Mouse (Mus musculus): ENCODE results near the gene Prdm11. TPM values are rescaled to one million over a fixed set of nuclear protein-coding genes. Genes with fewer than 3 reads are reported as not detected.

The Prdm11 gene
- total and polyA plus RNA-seq, 2 experiments: 0.46 to 0.73 TPM

GRCm38 (mm10) chr2:92949518-92949917 is 96.4 kb downstream of the Prdm11 start:
- no peaks in the 10 kb centered on the region for H3K4me1 ChIP-seq (ENCODE audit: control insufficient read depth, insufficient read depth, low read length)
- no peak overlapping the region for H3K27ac ChIP-seq (replicated peaks; ENCODE audit: insufficient read depth, low read depth, low read length)
- H3K79me2 ChIP-seq (ENCODE audit: control insufficient read depth, insufficient read depth, low read length): no peaks in the 10 kb centered on the region
- no peak for DNase-seq (ENCODE audit: extremely low read depth, low read depth, low spot score)
- H3K4me3 ChIP-seq (ENCODE audit: insufficient read depth, low read depth, low read length): no peak overlapping the region
- 15% methylated on average over 1 of the region's 1 CpGs for WGBS
- no peaks in the 10 kb centered on the region for H3K27me3 ChIP-seq (ENCODE audit: control insufficient read depth, insufficient read depth, low read length)
- no peak for TF ChIP-seq CTCF (IDR thresholded peaks at IDR 0.05; ENCODE audit: low read depth, low read length)
- no peak for TF ChIP-seq POLR2A (IDR thresholded peaks at IDR 0.05; ENCODE audit: extremely low read depth, insufficient read depth, low read length)
- no peaks in the 10 kb centered on the region for H3K36me3 ChIP-seq (ENCODE audit: control insufficient read depth, insufficient read depth, low read length)
- no peak overlapping the region for H3K9ac ChIP-seq (ENCODE audit: low read depth, low read length)

- TF ChIP-seq CTCF (IDR thresholded peaks at IDR 0.05; ENCODE audit: low read depth, low read length): no peak
- TF ChIP-seq POLR2A (IDR thresholded peaks at IDR 0.05; ENCODE audit: extremely low read depth, insufficient read depth, low read length): no peak
- Histone ChIP-seq H3K27me3 (ENCODE audit: control insufficient read depth, insufficient read depth, low read length) (no peaks in the 10 kb centered on the region), H3K79me2 (ENCODE audit: control insufficient read depth, insufficient read depth, low read length) (no peaks in the 10 kb centered on the region), H3K27ac (replicated peaks; ENCODE audit: insufficient read depth, low read depth, low read length) (no peak overlapping the region), H3K36me3 (ENCODE audit: control insufficient read depth, insufficient read depth, low read length) (no peaks in the 10 kb centered on the region), H3K4me3 (ENCODE audit: insufficient read depth, low read depth, low read length) (no peak overlapping the region), H3K9ac (ENCODE audit: low read depth, low read length) (no peak overlapping the region), H3K4me1 (ENCODE audit: control insufficient read depth, insufficient read depth, low read length) (no peaks in the 10 kb centered on the region)
- no peak for DNase-seq (ENCODE audit: extremely low read depth, low read depth, low spot score)
- WGBS: 66% methylated on average over 7 of the region's 7 CpGs
Measured at GRCm38 (mm10) chr2:92948699-92949300, 97.2 kb downstream of the Prdm11 start.

- no peaks in the 10 kb centered on the region for H3K79me2 ChIP-seq (ENCODE audit: control insufficient read depth, insufficient read depth, low read length)
- no peaks in the 10 kb centered on the region for H3K27me3 ChIP-seq (ENCODE audit: control insufficient read depth, insufficient read depth, low read length)
- H3K36me3 ChIP-seq (ENCODE audit: control insufficient read depth, insufficient read depth, low read length): no peaks in the 10 kb centered on the region
- DNase-seq (ENCODE audit: extremely low read depth, low read depth, low spot score): no peak
- H3K4me3 ChIP-seq (ENCODE audit: insufficient read depth, low read depth, low read length): no peak overlapping the region
- no peak overlapping the region for H3K27ac ChIP-seq (replicated peaks; ENCODE audit: insufficient read depth, low read depth, low read length)
- no peaks in the 10 kb centered on the region for H3K4me1 ChIP-seq (ENCODE audit: control insufficient read depth, insufficient read depth, low read length)
- no peak overlapping the region for H3K9ac ChIP-seq (ENCODE audit: low read depth, low read length)
- 29% methylated on average over 12 of the region's 12 CpGs for WGBS
- TF ChIP-seq CTCF (IDR thresholded peaks at IDR 0.05; ENCODE audit: low read depth, low read length) (no peak), POLR2A (IDR thresholded peaks at IDR 0.05; ENCODE audit: extremely low read depth, insufficient read depth, low read length) (no peak)
Measured at GRCm38 (mm10) chr2:92947981-92948698, 97.8 kb downstream of the Prdm11 start.

GRCm38 (mm10) chr2:92945824-92946598 is 100.0 kb downstream of the Prdm11 start:
- no peak for DNase-seq (ENCODE audit: extremely low read depth, low read depth, low spot score)
- TF ChIP-seq POLR2A (IDR thresholded peaks at IDR 0.05; ENCODE audit: extremely low read depth, insufficient read depth, low read length) (no peak), CTCF (IDR thresholded peaks at IDR 0.05; ENCODE audit: low read depth, low read length) (no peak)
- Histone ChIP-seq H3K9ac (ENCODE audit: low read depth, low read length) (no peak overlapping the region), H3K36me3 (ENCODE audit: control insufficient read depth, insufficient read depth, low read length) (no peaks in the 10 kb centered on the region), H3K4me3 (ENCODE audit: insufficient read depth, low read depth, low read length) (no peak overlapping the region), H3K27me3 (ENCODE audit: control insufficient read depth, insufficient read depth, low read length) (no peaks in the 10 kb centered on the region), H3K4me1 (ENCODE audit: control insufficient read depth, insufficient read depth, low read length) (no peaks in the 10 kb centered on the region), H3K27ac (replicated peaks; ENCODE audit: insufficient read depth, low read depth, low read length) (no peak overlapping the region), H3K79me2 (ENCODE audit: control insufficient read depth, insufficient read depth, low read length) (no peaks in the 10 kb centered on the region)
- 82% methylated on average over 11 of the region's 11 CpGs for WGBS

GRCm38 (mm10) chr2:92945125-92945746 is 100.7 kb downstream of the Prdm11 start:
- H3K27me3 ChIP-seq (ENCODE audit: control insufficient read depth, insufficient read depth, low read length): no peaks in the 10 kb centered on the region
- TF ChIP-seq CTCF (IDR thresholded peaks at IDR 0.05; ENCODE audit: low read depth, low read length) (no peak), POLR2A (IDR thresholded peaks at IDR 0.05; ENCODE audit: extremely low read depth, insufficient read depth, low read length) (no peak)
- no peak overlapping the region for H3K27ac ChIP-seq (replicated peaks; ENCODE audit: insufficient read depth, low read depth, low read length)
- no peak overlapping the region for H3K9ac ChIP-seq (ENCODE audit: low read depth, low read length)
- 85% methylated on average over 11 of the region's 11 CpGs for whole genome bisulfite sequencing
- no peaks in the 10 kb centered on the region for H3K79me2 ChIP-seq (ENCODE audit: control insufficient read depth, insufficient read depth, low read length)
- DNase-seq (ENCODE audit: extremely low read depth, low read depth, low spot score): no peak
- H3K4me1 ChIP-seq (ENCODE audit: control insufficient read depth, insufficient read depth, low read length): no peaks in the 10 kb centered on the region
- no peak overlapping the region for H3K4me3 ChIP-seq (ENCODE audit: insufficient read depth, low read depth, low read length)
- no peaks in the 10 kb centered on the region for H3K36me3 ChIP-seq (ENCODE audit: control insufficient read depth, insufficient read depth, low read length)
